Mouse (Mus musculus) intestine, embryonic 15.5 days (tissue): Measurements from ENCODE around the gene Elf1. TPM values are rescaled to one million over a fixed set of nuclear protein-coding genes. Genes with fewer than 3 reads are reported as not detected.
A peak's percentile ranks its signal among the peaks of the same experiment; 100 is the strongest.

Experiments
- ATAC-seq: fragments of 200-750 bp; cut with Nextera tagmentation; 2 replicates; pipeline ENCODE4 v1.8.0; 2017; ENCODE audit warnings: moderate TSS enrichment, moderate library complexity
- H3K27ac ChIP-seq: fragments of 300-500 bp; sonication (generic); 2 replicates; pipeline ENCODE4 v1.5.1; 2015; ENCODE audit warnings: mild to moderate bottlenecking, inconsistent platforms
- H3K27me3 ChIP-seq: fragments of 300-500 bp; sonication (generic); replicated peaks from 2 replicates; pipeline ENCODE4 v1.6.1; 2015; ENCODE audit warnings: inconsistent platforms
- H3K36me3 ChIP-seq: fragments of 300-500 bp; sonication (generic); 2 replicates; pipeline ENCODE4 v1.6.1; 2015; ENCODE audit warnings: inconsistent platforms
- H3K4me1 ChIP-seq: fragments of 300-500 bp; sonication (generic); replicated peaks from 2 replicates; pipeline ENCODE4 v1.6.1; 2015; ENCODE audit warnings: inconsistent platforms
- H3K4me2 ChIP-seq: fragments of 300-500 bp; sonication (generic); replicated peaks from 2 replicates; pipeline ENCODE4 v1.6.1; 2015; ENCODE audit warnings: mild to moderate bottlenecking, inconsistent platforms
- H3K4me3 ChIP-seq: fragments of 300-500 bp; sonication (generic); replicated peaks from 2 replicates; pipeline ENCODE4 v1.5.1; 2015; ENCODE audit warnings: inconsistent platforms
- H3K9ac ChIP-seq: fragments of 300-500 bp; sonication (generic); 2 replicates; pipeline ENCODE4 v1.6.1; 2015; ENCODE audit warnings: inconsistent platforms
- H3K9me3 ChIP-seq: fragments of 300-500 bp; sonication (generic); 2 replicates; pipeline ENCODE4 v1.6.1; 2016; ENCODE audit warnings: inconsistent platforms
- WGBS: fragments of 180-500 bp; shearing (Covaris S2); methylation state at CpG from one replicate; pipeline ENCODE4 v1.1.7; 2015; 5-methylcytosine and 5-hydroxymethylcytosine counted together
- polyA plus RNA-seq: library from polyadenylated mRNA; unstranded; fragments of >200 nt; fragmentation: Nextera tagmentation; extraction: Ambion mirVana; gene quantifications from 2 replicates; pipeline ENCODE4 v1.2.1, GENCODE M21; 2015

Elf1 gene
- polyA plus RNA-seq, 1 experiment from 2014 or later = 27.0 TPM

DNA sequence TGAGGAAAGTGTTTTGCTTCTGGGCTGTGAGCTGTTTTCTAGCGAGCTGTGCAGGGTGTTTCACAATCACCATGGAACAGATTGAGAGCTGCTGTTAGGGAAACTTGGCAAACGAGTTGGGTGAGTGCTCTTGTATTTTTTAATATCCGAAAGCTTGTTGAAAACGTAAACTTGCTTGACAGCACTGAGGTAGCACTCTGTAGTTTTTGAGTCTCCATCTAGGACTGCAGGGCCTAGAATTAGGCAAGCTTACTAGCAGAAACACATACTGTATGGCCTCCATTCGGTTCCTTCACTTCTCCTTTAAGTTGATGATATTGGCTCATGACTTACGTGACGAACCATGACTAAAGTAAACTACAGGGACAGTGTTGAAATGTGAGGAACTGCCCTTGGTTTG lies 68.3 kb downstream of the Elf1 start:
- Histone ChIP-seq H3K36me3 (no peaks in the 10 kb centered on the region), H3K9me3 (no peaks in the 10 kb centered on the region), H3K9ac (no peak overlapping the region), H3K27me3 (no peaks in the 10 kb centered on the region), H3K4me1 (no peaks in the 10 kb centered on the region), H3K4me2 (no peak overlapping the region), H3K4me3 (no peak overlapping the region), H3K27ac (no peak overlapping the region)
- peak; percentile 50 for ATAC-seq
- 47% methylated on average over 7 of the region's 7 CpGs for WGBS

DNA sequence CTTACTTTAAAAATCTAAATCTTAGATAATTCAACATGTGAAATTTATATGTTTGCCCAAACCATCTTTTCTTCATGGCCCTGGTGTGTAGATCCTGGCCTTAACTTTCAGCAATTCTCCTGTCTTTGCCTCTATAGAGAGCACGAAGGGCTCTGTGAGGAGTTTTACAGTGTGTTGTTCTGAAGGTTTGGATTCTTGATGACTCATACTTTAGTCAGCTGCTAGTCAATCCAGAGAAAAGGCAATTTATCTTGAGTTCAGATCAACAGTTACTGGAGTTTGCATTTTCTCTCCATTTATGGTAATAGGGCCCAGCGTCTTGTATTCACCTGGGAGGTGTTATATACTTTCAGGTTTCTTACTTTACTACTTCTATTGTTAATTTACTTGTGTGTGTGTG lies 70.9 kb downstream of the Elf1 start:
- Histone ChIP-seq H3K9ac (no peak overlapping the region), H3K36me3 (no peaks in the 10 kb centered on the region), H3K4me2 (no peak overlapping the region), H3K9me3 (no peaks in the 10 kb centered on the region), H3K27ac (no peak overlapping the region), H3K4me1 (no peaks in the 10 kb centered on the region), H3K4me3 (no peak overlapping the region), H3K27me3 (no peaks in the 10 kb centered on the region)
- WGBS = 79% methylated on average over 2 of the region's 2 CpGs
- ATAC-seq = 0 out of 2 replicates have a peak, but pooled peaks have one; percentile 11

DNA sequence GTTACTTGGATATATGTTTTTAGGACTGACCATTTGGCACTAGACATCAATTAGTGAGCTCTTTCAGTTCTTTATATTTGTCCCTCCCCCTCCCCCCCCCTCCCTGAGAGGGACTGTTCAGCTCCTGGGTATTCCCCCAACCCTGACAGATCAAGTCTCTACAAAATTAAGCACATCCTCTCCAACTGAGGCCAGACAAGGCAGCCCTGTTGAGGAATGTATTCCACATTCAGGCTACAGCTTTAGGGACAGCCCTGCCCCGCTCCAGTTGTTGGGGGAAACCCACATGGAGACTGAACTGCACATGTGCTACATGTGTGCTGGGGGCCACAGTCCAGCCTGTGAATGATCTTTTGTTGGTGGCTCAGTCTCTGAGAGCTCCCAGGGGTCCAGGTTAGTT lies 71.9 kb downstream of the Elf1 start:
- Histone ChIP-seq H3K4me3 (no peak overlapping the region), H3K27me3 (no peaks in the 10 kb centered on the region), H3K9ac (no peak overlapping the region), H3K4me2 (no peak overlapping the region), H3K36me3 (no peaks in the 10 kb centered on the region), H3K9me3 (no peaks in the 10 kb centered on the region), H3K4me1 (0 out of 2 replicates have a peak, but pooled peaks cover 3% of the 10 kb centered on the region), H3K27ac (no peak overlapping the region)
- WGBS = 91% methylated on average over 1 of the region's 1 CpGs
- no peak for ATAC-seq

DNA sequence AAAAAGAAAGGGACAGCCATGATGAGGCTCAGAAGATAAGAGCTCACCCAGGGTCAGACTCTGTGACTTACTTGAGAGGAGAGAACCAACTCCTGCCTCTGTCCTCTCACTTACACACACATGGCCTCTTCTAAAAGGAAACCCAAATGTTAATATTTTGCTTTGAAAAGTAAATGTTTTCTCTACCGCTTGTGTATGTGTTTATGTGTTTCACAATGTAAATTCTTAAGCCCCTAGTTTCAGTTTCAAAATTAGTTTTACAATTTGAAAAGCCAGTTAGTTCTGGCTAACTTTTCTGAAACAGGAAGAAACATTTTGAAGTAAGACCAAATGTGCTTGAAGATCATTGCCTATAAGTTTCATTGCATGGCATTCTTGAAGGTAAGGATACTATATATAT lies 76.8 kb downstream of the Elf1 start:
- Histone ChIP-seq H3K9me3 (no peaks in the 10 kb centered on the region), H3K9ac (no peak overlapping the region), H3K27me3 (no peaks in the 10 kb centered on the region), H3K27ac (no peak overlapping the region; the same call in 1 of the 2 replicates), H3K4me1 (0 out of 2 replicates have a peak, but pooled peaks cover 3% of the 10 kb centered on the region), H3K4me2 (no peak overlapping the region), H3K36me3 (peaks cover 4% of the 10 kb centered on the region; the same call in 1 of the 2 replicates), H3K4me3 (no peak overlapping the region)
- no peak for ATAC-seq
- 58% methylated on average over 1 of the region's 1 CpGs for WGBS

DNA sequence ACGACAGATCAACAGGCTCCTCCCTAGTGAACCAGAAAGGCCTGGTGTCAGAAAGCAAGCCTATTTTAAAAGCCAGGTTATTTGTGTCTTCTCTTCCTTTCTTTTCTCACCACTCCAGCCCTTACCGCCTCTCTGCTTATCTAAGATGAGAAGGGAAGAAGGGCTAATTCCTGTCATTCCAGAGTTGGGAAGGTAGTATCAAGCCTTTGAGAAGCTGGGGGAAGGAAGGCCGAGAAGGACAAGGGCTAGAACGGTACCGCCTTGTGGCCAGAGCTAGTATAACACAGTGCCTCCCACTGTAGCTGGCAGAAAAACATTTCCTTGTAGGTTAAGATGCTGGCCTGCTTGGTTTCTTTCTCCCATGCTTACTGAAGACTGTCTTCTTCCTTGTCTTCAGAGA lies 81.8 kb downstream of the Elf1 start:
- peak; percentile 62 for ATAC-seq
- Histone ChIP-seq H3K4me3 (no peak overlapping the region), H3K27ac (no peak overlapping the region), H3K36me3 (peaks cover 4% of the 10 kb centered on the region; the same call in 1 of the 2 replicates), H3K9ac (no peak overlapping the region), H3K4me1 (no peaks in the 10 kb centered on the region), H3K27me3 (no peaks in the 10 kb centered on the region), H3K4me2 (no peak overlapping the region), H3K9me3 (no peaks in the 10 kb centered on the region)
- WGBS = 14% methylated on average over 5 of the region's 5 CpGs

DNA sequence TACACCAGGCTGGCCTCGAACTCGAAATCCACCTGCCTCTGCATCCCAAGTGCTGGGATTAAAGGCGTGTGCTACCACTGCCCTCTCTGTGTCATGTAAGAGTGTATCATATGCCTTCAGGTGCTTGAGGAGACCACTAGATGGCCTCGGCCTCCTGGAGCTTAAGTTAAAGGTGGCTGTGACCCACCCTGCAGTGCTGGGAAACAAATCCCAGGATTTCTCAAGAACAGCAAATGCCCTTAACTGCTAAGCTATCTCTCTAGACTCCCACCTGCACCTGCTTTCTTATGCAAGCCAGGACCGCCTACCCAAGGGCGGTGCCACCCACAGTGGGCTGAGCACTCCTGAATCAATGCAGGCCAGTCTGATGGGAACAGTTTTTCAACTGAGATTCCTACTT lies 83.8 kb downstream of the Elf1 start:
- no peak for ATAC-seq
- WGBS = 77% methylated on average over 6 of the region's 6 CpGs
- Histone ChIP-seq H3K4me1 (no peaks in the 10 kb centered on the region), H3K36me3 (peaks cover 11% of the 10 kb centered on the region), H3K9me3 (no peaks in the 10 kb centered on the region), H3K9ac (no peak overlapping the region), H3K4me3 (no peak overlapping the region), H3K4me2 (no peak overlapping the region), H3K27me3 (no peaks in the 10 kb centered on the region), H3K27ac (no peak overlapping the region)

DNA sequence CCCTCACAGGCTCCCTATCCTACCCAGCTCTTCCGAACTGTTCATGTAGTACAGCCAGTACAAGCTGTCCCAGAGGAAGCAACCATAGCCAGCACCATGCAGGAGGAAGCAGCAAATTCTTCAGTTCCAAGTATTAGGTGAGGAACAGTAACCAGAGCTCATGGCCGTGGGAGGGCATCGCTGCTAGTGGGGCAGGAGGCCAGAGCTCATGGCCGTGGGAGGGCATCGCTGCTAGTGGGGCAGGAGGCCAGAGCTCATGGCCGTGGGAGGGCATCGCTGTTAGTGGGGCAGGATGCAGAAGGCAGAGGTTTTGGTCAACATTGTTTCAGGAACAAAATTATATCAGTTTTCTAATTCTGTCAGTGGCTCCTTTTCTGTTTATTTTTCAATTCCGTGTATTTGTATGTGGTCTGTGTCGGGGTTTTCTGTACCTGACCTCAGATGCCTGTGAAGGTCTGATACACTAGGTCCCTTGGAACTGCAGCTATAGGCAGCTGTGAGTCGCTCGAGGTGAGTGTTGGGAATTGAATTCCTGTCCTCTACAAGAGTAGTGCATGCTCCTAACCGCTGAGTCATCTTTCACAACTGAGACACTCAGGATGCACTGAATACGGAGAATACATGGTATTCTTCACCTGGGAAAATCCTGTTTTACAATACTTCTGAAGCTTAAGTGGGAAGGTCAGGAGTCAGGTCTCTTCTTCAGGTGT lies 92.6 kb downstream of the Elf1 start:
- Histone ChIP-seq H3K4me1 (no peaks in the 10 kb centered on the region), H3K9ac (no peak overlapping the region), H3K27me3 (no peaks in the 10 kb centered on the region), H3K36me3 (peaks cover 12% of the 10 kb centered on the region), H3K4me2 (no peak overlapping the region), H3K27ac (no peak overlapping the region), H3K9me3 (no peaks in the 10 kb centered on the region), H3K4me3 (no peak overlapping the region)
- no peak for ATAC-seq
- 87% methylated on average over 13 of the region's 13 CpGs for WGBS

DNA sequence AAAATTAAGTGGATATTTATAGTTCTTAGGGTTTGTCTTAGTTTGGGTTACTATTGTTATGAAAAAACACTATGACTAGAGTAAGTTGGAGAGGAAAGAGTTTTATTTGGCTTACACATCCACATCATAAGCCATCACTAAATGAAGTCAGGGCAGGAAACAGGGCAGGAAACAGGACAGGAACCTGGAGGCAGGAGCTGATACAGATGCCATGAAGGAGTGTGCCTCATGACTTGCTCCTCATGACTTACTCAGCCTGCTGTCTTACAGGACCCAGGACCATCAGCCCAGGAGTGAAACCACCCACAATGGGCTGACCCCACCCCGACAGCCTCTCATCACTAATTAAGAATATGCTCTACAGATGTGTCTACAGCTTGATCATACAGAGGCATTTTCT lies 93.4 kb downstream of the Elf1 start:
- Histone ChIP-seq H3K36me3 (peaks cover 8% of the 10 kb centered on the region), H3K27me3 (no peaks in the 10 kb centered on the region), H3K4me2 (no peak overlapping the region), H3K27ac (no peak overlapping the region), H3K4me3 (no peak overlapping the region), H3K9ac (no peak overlapping the region), H3K4me1 (no peaks in the 10 kb centered on the region), H3K9me3 (no peaks in the 10 kb centered on the region)
- ATAC-seq = no peak
- WGBS = 100% methylated on average over 1 of the region's 1 CpGs

DNA sequence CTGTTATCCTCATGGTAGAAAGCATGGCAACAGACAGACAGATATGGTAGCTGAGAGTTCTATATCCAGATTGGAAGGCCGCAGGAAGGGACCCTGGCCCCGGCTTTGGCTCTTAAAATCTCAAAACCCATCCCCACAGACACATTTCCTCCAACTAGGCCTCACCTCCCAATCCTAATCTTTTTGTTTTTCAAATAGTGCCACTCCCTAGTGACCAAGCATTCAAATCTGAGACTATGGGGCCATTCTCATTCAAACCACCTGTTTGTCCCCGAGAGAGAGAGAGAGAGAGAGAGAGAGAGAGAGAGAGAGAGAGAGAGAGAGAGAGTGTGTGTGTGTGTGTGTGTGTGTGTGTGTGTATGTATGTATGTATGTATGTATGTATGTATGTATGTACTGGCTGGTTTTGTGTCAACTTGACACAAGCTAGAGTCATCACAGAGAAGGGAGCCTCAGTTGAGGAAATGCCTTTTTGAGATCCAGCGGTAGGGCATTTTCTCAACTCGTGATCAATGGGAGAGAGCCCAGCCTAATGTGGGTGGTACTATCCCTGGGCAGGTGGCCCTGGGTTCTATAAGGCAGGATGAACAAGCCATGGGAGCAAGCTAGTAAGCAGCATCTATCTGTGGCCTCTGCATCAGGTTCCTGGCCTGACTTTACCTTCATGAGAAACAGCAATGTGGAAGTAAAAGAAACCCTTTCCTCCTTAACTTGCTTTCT lies 102.7 kb downstream of the Elf1 start:
- WGBS = 92% methylated on average over 5 of the region's 5 CpGs
- peaks cover 4% of the 10 kb centered on the region; the same call in 1 of the 2 replicates for H3K4me1 ChIP-seq
- no peak overlapping the region for H3K27ac ChIP-seq
- H3K9ac ChIP-seq = no peak overlapping the region
- no peak for ATAC-seq
- no peak overlapping the region for H3K4me2 ChIP-seq
- H3K36me3 ChIP-seq = 0 out of 2 replicates have a peak, but pooled peaks cover 6% of the 10 kb centered on the region
- no peaks in the 10 kb centered on the region for H3K27me3 ChIP-seq
- no peak overlapping the region for H3K4me3 ChIP-seq
- no peaks in the 10 kb centered on the region for H3K9me3 ChIP-seq

DNA sequence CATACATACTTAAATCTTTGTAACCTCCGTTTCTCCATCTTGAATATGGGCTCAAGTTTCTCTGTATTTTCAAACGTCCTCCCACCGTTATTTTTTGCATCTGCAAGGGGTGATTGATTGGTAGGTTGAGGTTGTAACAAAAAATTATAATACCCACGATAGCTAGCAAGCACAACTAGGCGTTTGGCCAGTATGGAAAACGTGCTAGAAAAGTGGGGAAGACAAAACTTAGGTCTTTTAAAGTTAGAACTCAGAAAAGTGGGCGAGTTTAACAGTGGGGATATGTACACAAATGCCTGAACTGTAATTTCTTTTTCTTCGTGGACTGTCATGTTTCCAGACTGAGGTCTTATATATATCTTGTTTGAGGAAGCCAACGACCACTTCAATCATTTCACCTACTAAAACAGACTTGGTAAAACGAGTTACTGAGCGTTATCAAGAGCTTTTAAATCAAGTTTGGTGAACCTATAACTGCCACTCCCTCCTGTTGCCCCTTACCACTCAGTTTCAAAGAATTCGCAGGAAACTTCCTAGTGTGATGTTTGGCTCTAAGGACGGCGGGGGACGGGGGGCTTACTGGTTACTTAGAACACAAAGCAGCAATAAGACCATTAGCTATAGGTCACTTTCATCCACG lies 105.6 kb downstream of the Elf1 start:
- peaks cover 9% of the 10 kb centered on the region; the same call in 1 of the 2 replicates for H3K4me1 ChIP-seq
- H3K27me3 ChIP-seq = no peaks in the 10 kb centered on the region
- peak overlapping the region; percentile 71 for H3K4me2 ChIP-seq
- H3K36me3 ChIP-seq = no peaks in the 10 kb centered on the region
- ATAC-seq = no peak
- 31% methylated on average over 16 of the region's 16 CpGs for WGBS
- peak overlapping the region; percentile 64 for H3K9ac ChIP-seq
- H3K4me3 ChIP-seq = peak overlapping the region; percentile 63
- H3K27ac ChIP-seq = peak overlapping the region; percentile 92
- no peaks in the 10 kb centered on the region for H3K9me3 ChIP-seq

DNA sequence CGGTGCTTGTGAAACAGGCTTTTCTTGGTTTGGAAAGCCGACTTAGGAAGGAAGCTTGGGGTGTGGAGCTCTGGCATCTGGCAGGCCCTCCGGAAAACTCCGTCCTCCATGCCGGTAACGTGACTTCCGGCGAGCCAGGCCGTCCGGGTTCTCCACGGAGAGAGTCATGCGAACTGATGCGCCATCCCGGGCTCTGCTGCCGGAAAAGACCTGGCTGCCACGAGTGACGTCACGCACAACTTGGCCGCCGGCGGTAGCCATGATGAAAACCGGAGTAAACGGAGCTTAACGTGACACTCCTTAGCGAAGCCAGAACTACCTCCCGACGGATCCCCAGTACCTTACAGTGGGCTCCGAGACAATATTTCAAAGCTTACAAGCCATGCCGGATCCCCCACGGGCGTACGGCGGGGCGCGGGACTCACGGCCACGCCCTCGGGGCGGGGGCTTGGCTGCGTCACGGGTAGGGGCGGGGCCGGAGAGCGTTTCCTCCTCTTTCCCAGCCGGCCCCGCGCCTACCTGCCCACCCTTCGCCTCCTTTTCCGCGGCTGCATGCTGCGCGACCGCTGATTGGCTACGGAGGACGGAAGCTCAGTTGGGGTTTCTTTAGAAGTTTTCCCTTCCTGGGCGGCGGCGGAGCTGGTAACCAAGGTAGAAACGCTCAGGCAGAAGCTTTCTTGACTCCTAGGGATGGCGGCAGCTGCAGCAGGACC lies 106.3 kb downstream of the Elf1 start, which contains the start of gene Sugt1:
Sugt1 (plus strand) TSS at position 553 of the 713 bp plus-strand sequence.
- under 1% methylated on average over 60 of the region's 60 CpGs for WGBS

DNA sequence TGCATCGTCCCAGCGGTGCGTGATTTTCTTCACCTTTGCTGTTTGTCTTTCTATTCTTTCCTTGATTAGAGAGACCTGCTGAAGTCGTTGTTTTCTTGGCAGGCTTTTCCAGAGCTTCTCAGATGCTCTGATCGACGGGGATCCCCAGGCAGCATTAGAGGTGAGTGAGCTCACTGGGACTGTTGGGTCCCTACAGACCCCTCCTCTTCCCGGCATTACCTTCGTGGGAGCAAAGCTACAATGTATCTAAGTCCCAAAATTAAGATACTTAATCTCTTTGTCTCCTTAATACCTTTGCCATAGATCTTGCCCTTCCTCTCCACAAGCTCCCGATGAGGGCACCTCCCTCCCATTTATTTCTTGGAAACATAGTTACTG lies 106.8 kb downstream of the Elf1 start:
- peak; percentile 40 for ATAC-seq
- H3K9ac ChIP-seq = peak overlapping the region; percentile 64
- peaks cover 9% of the 10 kb centered on the region; the same call in 1 of the 2 replicates for H3K4me1 ChIP-seq
- peak overlapping the region; percentile 92 for H3K27ac ChIP-seq
- no peaks in the 10 kb centered on the region for H3K9me3 ChIP-seq
- no peaks in the 10 kb centered on the region for H3K36me3 ChIP-seq
- no peaks in the 10 kb centered on the region for H3K27me3 ChIP-seq
- H3K4me3 ChIP-seq = peak overlapping the region; percentile 63
- WGBS = under 1% methylated on average over 9 of the region's 9 CpGs
- peak overlapping the region; percentile 58 for H3K4me2 ChIP-seq

More for the DNA sequence above, 106.3 kb downstream of the Elf1 start, which contains the start of gene Sugt1:
- peak within 1 kb of the TSS; percentile 64 for H3K9ac ChIP-seq
- H3K36me3 ChIP-seq = no peaks in the 10 kb centered on the region
- H3K4me1 ChIP-seq = peaks cover 9% of the 10 kb centered on the region; the same call in 1 of the 2 replicates
- H3K4me2 ChIP-seq = peak within 1 kb of the TSS; percentile 71
- peak within 1 kb of the TSS; percentile 92 for H3K27ac ChIP-seq
- H3K4me3 ChIP-seq = peak within 1 kb of the TSS; percentile 63
- no peaks in the 10 kb centered on the region for H3K27me3 ChIP-seq
- ATAC-seq = peak; percentile 99
- no peaks in the 10 kb centered on the region for H3K9me3 ChIP-seq
